Mouse (Mus musculus) kidney, postnatal 25 days (tissue): ENCODE measurements around the gene Nek7.
A peak's percentile ranks its signal among the peaks of the same experiment; 100 is the strongest.

Experiments used
- DNase-seq, 2 experiments: peaks; one replicate each; pipeline ENCODE4 v3.0.0; 2021; ENCODE audit warnings: mixed read lengths in 2 of 2

Nek7 gene

GRCm38 (mm10) chr1:138568434-138569232 is 51.3 kb downstream of the Nek7 start:
- DNase-seq: peak in 1 of 2 experiments; percentile 30

- DNase-seq: peak in 1 of 2 experiments; percentile 28
These were observed 52.0 kb downstream of the Nek7 start for GRCm38 (mm10) chr1:138567946-138568345.

GRCm38 (mm10) chr1:138564677-138565076 is 55.3 kb downstream of the Nek7 start:
- no peak for DNase-seq

GRCm38 (mm10) chr1:138560733-138561132 is 59.2 kb downstream of the Nek7 start:
- no peak for DNase-seq

- DNase-seq: no peak
These were observed 60.5 kb downstream of the Nek7 start for GRCm38 (mm10) chr1:138559213-138560101.

- DNase-seq: peak in 1 of 2 experiments; percentile 42
These were observed 61.6 kb downstream of the Nek7 start for GRCm38 (mm10) chr1:138558342-138558741.

- peak in 1 of 2 experiments; percentile 27 for DNase-seq
These were observed 65.0 kb downstream of the Nek7 start for GRCm38 (mm10) chr1:138554926-138555325.

- peak; percentile 20 to 49 for DNase-seq
These were observed 69.8 kb downstream of the Nek7 start for GRCm38 (mm10) chr1:138550184-138550583.

- no peak for DNase-seq
These were observed 77.8 kb downstream of the Nek7 start for GRCm38 (mm10) chr1:138542170-138542515.

- DNase-seq: no peak
These were observed 78.3 kb downstream of the Nek7 start for GRCm38 (mm10) chr1:138541495-138542169.

GRCm38 (mm10) chr1:138539713-138540112 is 80.2 kb downstream of the Nek7 start:
- peak; percentile 24 to 61 for DNase-seq

- DNase-seq: no peak
These were observed 81.7 kb downstream of the Nek7 start for GRCm38 (mm10) chr1:138538217-138538616.

GRCm38 (mm10) chr1:138535758-138536574 is 84.0 kb downstream of the Nek7 start:
- no peak for DNase-seq

GRCm38 (mm10) chr1:138530604-138531003 is 89.3 kb downstream of the Nek7 start:
- no peak for DNase-seq

- DNase-seq: no peak
These were observed 96.0 kb downstream of the Nek7 start for GRCm38 (mm10) chr1:138523962-138524361.

GRCm38 (mm10) chr1:138518235-138518634 is 101.7 kb downstream of the Nek7 start:
- DNase-seq: no peak

GRCm38 (mm10) chr1:138517360-138518099 is 102.4 kb downstream of the Nek7 start:
- peak in 1 of 2 experiments; percentile 22 for DNase-seq

GRCm38 (mm10) chr1:138516946-138517345 is 103.0 kb downstream of the Nek7 start:
- DNase-seq: no peak

- DNase-seq: no peak
These were observed 104.6 kb downstream of the Nek7 start for GRCm38 (mm10) chr1:138515362-138515761.

GRCm38 (mm10) chr1:138513982-138514381 is 106.0 kb downstream of the Nek7 start:
- DNase-seq: no peak

GRCm38 (mm10) chr1:138510566-138510965 is 109.4 kb downstream of the Nek7 start:
- no peak for DNase-seq
